Mouse (Mus musculus): ENCODE data around the gene Rho.

Gene Rho

DNA sequence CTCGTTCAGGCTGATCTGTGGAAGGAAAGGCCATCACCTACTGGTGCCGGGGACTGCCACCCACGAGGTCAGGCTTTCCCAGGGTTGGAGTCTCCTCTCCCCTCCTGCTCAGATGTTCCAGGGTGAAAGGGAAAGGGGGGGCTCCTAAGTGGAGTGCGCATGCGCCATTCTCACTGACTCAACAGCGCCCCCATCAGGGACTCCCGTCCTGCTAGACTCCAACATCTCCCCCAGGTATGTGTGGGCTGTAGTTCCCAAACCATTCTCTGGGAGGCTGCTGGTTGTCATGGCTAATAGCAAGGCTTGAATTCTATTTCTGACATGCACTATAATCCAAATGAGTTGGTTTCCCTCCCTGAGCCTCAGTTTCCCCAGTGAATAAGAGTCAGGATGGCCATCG, 47.0 kb downstream of the Rho start:
- DNase-seq = peak in 1 of 2 experiments; percentile 68

DNA sequence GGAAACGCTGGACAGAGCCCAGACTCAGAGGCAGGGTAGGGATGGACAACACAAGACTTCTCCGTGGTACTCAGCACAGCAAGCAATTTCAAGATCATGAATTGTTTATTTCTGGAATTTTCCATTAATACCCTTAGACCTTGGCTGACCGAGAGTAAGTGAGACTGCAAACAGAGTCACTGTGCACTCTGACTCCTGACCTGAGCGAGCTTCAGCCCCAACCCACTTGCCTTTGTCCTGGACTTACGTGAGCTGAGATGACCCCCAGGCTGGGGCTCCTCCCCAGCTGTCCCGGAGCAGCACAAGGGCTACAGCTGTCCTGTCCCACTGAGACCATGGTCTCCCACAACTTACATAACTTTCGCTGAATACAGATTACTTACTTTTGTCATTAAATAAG, 51.3 kb downstream of the Rho start:
- no peak for DNase-seq

DNA sequence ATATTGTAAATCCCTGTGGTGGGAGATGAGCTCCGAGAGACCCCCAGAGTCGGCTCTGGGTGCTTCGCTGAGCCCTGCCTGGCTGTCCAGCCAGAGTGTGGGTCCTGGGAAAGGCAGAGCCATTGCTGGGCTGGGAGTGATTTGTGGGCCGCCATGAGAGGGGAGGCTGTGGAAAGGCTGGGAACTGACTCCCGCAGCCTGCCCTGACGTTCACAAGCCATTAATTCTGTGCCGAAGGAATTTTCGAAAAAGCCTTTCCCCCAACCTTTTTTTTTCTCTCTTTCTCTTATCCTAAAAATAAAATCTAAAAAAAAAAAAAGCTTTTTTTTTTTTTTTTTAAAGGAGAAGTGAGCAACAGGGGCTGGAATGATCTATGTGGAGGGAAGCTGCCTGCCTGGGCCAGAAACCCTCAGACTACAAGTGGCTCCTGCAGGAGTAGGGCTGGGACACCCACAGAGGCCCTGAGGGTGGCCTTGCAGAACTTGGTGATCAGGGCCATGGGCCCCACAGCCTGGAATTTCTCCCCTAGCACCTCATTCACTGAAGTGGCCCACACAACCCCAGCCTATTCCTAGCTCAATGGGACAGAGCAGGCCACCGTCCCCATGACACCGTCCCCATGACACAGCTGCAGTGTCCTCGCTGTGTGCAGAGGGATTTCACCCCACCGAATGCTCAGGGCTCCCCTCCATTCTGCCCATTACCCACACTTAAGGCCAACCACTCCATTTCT, 51.9 kb downstream of the Rho start:
- DNase-seq = no peak

DNA sequence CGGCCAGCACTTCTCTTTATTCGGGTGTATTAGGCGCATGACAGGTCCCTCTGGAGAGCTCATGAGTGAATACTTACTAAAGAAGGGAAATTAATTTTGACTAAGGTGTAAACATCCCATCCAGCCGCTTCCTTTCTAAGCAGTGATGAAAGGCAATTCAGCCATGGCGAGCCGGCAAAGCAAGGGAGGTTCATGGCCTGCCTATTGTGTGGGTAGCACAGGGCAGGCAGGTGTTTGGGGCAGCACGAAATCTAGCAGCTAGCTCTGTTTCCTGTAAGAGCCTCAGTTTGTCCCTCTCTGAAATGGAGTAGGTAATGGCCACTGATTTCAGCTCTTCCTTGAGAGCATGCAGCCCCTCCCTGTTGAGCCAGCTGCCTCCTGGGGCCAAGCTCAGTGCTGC, 53.0 kb downstream of the Rho start:
- DNase-seq = no peak

DNA sequence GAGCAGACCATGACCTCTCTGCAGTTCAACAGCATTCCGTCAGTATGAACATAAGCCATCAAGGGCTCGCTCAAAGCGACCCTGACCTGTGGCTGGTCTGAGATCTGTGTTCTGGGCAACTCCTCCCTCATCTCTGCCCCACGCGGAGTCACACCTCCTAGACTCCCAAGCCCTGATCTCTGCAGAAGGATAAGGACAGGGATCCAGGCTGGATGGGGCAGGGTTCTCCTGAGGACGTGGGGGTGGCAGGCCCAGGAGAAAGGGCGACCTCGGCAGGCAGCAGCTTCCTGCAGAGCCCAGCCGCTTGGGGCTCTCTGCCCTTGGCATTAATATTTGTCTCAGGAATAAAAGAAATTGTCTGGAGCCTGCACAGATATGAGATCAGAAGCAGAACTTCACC, 54.1 kb downstream of the Rho start:
- DNase-seq = no peak

DNA sequence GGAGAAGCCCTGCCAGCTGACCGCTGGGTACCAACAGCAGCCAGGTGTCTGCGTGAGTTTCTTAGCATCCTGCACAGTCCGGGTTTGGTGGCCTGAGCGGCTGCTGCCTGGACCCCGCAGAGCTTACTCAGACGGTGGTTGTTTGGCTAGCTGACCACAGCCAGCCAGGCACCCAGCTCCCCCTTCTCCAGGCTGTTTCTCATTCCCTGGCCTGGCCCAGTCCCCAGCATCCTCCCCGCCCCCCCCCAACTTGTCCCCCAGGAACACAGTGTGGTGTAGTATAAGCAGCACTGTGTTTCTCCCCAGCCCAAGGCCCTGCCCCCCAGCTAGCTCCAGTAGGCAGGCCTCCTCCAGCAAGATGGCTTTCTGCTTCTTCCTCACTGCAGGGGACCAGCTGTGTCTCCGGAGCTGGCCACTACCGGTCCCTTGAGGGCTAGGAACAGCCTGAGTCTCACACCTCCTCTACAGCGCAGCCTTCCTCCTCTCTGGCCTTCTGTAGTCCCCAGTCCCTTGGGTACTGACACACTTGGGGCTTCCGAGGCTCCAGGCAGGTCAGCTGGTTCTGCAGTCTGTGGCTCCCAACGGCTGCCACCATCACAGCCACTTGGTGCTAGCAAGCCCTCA, 55.0 kb downstream of the Rho start:
- no peak for DNase-seq

DNA sequence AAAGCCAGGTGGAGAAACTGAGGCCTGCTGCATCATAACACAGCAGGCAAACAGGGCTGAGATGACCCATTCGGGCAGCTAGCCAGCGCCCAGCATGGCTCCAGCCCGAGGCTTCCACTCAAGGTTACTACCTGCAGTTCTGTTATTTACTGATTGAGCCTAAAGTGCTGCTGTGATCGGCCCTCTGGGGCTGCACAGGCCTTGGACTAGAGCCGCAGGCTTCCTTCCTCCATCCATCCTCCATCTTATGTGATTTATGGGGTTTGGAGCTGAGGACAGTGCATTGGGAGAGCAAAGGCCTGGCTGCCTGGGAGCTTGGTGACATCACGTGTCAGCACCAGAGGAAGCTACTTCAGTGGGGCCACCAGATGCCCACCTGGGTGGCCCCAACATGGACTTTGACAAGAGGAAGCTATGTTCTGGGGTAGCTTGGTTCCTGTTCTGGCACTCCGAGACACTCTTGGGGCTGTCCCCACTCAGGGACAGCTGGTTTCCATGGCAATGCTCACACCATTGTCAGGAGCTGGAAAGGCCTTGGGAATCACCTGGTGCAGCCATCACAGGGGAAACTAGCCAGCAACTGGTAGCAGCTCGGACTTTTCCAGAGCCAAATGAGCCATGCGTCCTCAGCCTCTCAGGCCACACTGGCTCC, 55.7 kb downstream of the Rho start:
- peak; percentile 35 to 41 for DNase-seq

DNA sequence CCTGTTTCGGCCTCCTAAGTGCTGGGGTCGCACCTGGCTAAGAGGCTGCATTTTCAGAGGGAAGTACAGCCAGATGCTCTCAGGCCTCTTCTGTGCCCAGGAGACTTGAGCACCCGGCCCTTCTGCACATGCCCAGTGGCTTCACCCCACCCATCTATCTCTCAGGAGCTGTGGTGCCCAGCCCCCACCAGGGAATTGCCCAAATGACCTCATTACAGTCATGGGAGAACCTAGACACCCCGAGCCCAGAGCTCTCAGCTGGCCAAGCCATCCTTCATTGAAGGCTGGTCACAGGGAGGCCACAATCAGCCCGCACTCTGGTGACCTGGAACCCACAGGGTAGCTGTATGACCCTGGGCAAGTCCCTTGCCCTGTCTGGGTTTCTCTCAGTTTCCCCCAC, 57.5 kb downstream of the Rho start:
- DNase-seq = no peak

DNA sequence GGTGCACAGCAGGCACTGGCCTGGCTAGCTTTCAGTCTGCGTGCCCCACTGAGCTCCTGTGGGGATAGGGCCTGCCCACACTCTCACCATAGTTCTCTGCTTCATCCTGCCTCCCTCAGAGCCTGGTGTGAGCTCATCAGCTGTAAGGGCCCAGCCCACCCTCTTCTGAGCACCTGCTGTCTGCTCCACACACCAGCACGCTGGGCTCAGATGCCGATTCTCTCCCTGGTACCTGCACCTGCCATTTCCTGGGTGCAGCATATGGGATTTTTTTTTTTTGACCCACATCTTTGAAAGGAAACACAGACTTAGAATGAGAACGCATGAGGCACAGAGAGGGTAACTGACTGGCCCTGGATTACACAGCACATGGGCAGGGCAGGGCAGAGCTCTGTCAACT, 58.1 kb downstream of the Rho start:
- no peak for DNase-seq

Data from cerebellum, postnatal 14 days (tissue).